Mouse (Mus musculus): ENCODE results near the gene Adh1.

DNA sequence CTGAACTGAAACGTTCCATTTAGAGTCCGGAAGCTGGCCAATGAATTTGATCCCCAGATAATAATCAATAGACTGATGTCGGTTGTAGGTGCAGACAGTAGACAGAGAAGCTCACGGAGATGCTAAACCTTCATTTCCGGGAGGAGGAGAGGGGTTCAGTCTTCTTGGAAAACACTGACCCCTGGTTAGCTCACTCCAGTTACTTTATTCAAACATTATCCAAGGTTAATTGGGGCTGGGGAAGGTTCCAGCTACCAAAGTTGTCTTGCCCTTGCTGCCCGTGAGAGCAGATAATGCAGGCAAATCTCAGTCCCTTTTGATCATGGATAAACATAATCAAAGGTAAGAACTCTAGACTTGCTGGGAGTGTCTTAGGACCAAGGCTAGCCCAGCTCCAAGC, 9.6 kb upstream of the Adh1 start:
- no peak for TF ChIP-seq CTCF (IDR thresholded peaks at IDR 0.05; ENCODE audit: low read depth)
- TF ChIP-seq EP300 (IDR thresholded peaks at IDR 0.05; ENCODE audit: low read depth), result no peak
